Mouse (Mus musculus) megakaryocyte, embryonic 14.5 days (primary cell): ENCODE measurements around the gene Cd2ap.

ENCODE experiments used
- FLI1 ChIP-seq: IDR thresholded peaks from 2 replicates; pipeline ENCODE4 v1.6.1; 2012; ENCODE audit warnings: low read length, inconsistent platforms, mixed read lengths
- GATA1 ChIP-seq: IDR thresholded peaks from 3 replicates; pipeline ENCODE4 v1.6.1; 2012; ENCODE audit warnings: mixed read lengths, low read length, inconsistent platforms, borderline replicate concordance

DNA sequence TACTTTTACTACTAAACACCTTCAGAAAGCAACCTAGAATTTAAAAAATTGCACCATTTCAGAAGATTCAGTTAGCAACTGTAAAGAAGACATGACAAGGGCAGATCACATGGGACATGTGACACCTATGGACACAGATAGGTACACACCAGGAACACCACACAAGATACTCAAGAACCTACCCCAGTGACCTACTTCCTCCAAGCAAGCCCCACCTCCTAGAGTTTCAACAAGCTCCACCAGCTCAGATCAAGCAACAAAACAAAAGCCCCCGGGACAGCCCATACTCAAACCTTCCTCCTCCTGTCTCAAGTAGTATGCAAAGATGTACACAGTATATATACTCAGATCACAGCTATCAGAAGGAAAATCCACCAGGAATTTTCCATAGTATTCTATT, 16.1 kb downstream of the Cd2ap start:
- TF ChIP-seq GATA1 (no peak), FLI1 (no peak)
